Mouse (Mus musculus) midbrain, embryonic 16.5 days (tissue): ENCODE results near the gene Raf1. TPM values are rescaled to one million over a fixed set of nuclear protein-coding genes. Genes with fewer than 3 reads are reported as not detected.
A peak's percentile ranks its signal among the peaks of the same experiment; 100 is the strongest.

Source experiments
- ATAC-seq: fragments of 200-750 bp; cut with Nextera tagmentation; 2 replicates; pipeline ENCODE4 v1.8.0; 2017; ENCODE audit warnings: moderate TSS enrichment
- H3K27ac ChIP-seq: fragments of 300-500 bp; sonication (generic); 2 replicates; pipeline ENCODE4 v1.5.1; 2014; ENCODE audit warnings: mild to moderate bottlenecking, low read length, mixed read lengths
- H3K27me3 ChIP-seq: fragments of 300-500 bp; sonication (generic); 2 replicates; pipeline ENCODE4 v1.6.1; 2014; ENCODE audit warnings: low read depth, low read length, mixed read lengths; ENCODE audit not compliant: control insufficient read depth, insufficient read depth
- H3K36me3 ChIP-seq: fragments of 300-500 bp; sonication (generic); 2 replicates; pipeline ENCODE4 v1.6.1; 2014; ENCODE audit warnings: mild to moderate bottlenecking, low read length, moderate library complexity, mixed read lengths; ENCODE audit not compliant: control insufficient read depth, insufficient read depth
- H3K4me1 ChIP-seq: fragments of 300-500 bp; sonication (generic); 2 replicates; pipeline ENCODE4 v1.6.1; 2014; ENCODE audit warnings: mild to moderate bottlenecking, low read length, mixed read lengths; ENCODE audit not compliant: control insufficient read depth, insufficient read depth
- H3K4me2 ChIP-seq: fragments of 300-500 bp; sonication (generic); 2 replicates; pipeline ENCODE4 v1.6.1; 2014; ENCODE audit warnings: mild to moderate bottlenecking, low read length, mixed read lengths
- H3K4me3 ChIP-seq: fragments of 300-500 bp; sonication (generic); 2 replicates; pipeline ENCODE4 v1.5.1; 2014; ENCODE audit warnings: low read depth, mild to moderate bottlenecking, low read length, moderate library complexity, mixed read lengths
- H3K9ac ChIP-seq: fragments of 300-500 bp; sonication (generic); 2 replicates; pipeline ENCODE4 v1.6.1; 2014; ENCODE audit warnings: low read depth, low read length, mixed read lengths
- H3K9me3 ChIP-seq: fragments of 300-500 bp; sonication (generic); replicated peaks from 2 replicates; pipeline ENCODE4 v1.6.1; 2014; ENCODE audit warnings: mild to moderate bottlenecking, low read length, mixed read lengths; ENCODE audit not compliant: control insufficient read depth, poor library complexity, severe bottlenecking
- WGBS: fragments of 180-500 bp; shearing (Covaris S2); extraction: QIAGEN DNeasy Blood & Tissue Kit; methylation state at CpG from one replicate; pipeline ENCODE4 v1.1.7; 2014; 5-methylcytosine and 5-hydroxymethylcytosine counted together
- polyA plus RNA-seq: library from polyadenylated mRNA; unstranded; fragments of >200 nt; fragmentation: Nextera tagmentation; extraction: Ambion mirVana; gene quantifications from 2 replicates; pipeline ENCODE4 v1.2.1, GENCODE M21; 2015

Raf1 gene
- polyA plus RNA-seq, 1 experiment from 2014 or later, result 127 TPM

DNA sequence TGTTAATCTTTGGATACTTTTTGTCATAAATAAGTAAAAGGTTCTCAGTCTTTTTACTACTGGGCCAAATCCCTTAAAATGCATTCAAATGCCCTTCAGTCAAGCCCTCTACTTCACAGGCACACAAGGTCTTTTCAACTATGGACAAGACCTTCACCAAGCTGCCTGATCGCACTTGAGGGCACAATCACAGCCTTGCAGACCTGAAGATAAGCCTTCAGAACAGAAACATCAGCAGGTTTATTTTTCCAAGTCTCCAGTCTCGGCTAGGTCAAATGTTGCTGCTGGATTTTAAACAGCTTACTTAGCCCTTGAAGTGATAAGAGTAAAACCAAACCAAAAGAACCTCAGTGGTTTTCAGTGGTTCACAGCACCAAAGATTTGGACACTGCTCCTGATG, 2.1 kb downstream of the Raf1 start:
- Histone ChIP-seq H3K4me1 (peaks cover 20% of the 10 kb centered on the region), H3K27me3 (no peaks in the 10 kb centered on the region), H3K36me3 (no peaks in the 10 kb centered on the region), H3K4me2 (peak overlapping the region; percentile 92), H3K4me3 (peak overlapping the region; percentile 88), H3K9ac (peak overlapping the region; percentile 98), H3K27ac (peak overlapping the region; percentile 99), H3K9me3 (no peaks in the 10 kb centered on the region)
- WGBS, result 14% methylated on average over 2 of the region's 2 CpGs
- ATAC-seq, result no peak

DNA sequence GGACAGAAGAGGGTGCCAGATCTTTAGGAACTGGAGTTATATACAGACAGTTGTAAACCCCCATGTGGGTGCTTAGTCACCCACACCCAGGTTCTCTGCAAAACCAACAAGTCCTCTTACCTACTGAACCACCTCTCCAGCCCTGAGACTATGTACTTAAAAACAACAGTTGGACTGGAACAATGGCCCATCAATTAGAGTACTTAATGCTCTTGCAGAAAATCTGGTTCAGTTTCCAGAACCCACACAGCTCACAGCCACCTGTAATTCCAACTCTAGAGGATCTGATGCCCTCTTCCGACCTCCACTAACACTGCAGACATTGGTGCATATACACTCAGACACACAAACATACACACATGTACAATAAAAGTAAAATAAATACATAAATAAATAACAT, 3.7 kb downstream of the Raf1 start:
- 95% methylated on average over 1 of the region's 1 CpGs for WGBS
- Histone ChIP-seq H3K27me3 (no peaks in the 10 kb centered on the region), H3K36me3 (no peaks in the 10 kb centered on the region), H3K4me2 (no peak overlapping the region), H3K4me1 (peaks cover 23% of the 10 kb centered on the region), H3K9me3 (no peaks in the 10 kb centered on the region), H3K4me3 (no peak overlapping the region), H3K9ac (no peak overlapping the region), H3K27ac (no peak overlapping the region)
- ATAC-seq, result no peak

DNA sequence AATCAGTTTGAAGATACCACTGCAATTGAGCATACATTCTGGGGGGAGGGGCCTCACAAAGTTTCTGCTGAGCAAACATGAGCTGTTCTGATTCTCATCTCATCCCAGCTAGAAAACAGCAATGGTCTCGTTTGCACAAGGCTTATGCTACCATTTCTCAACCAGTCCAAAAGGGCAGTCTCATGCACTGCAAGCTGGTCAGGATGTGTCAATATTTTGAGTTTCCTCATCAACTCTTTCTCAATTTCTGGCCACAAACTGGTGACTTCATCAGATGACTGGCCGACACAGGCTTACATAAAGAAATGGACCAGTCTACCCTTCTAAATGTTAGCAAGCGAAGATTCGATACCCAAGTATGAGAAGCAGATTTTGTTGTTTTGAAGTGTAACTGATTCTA, 9.8 kb downstream of the Raf1 start:
- Histone ChIP-seq H3K27me3 (no peaks in the 10 kb centered on the region), H3K36me3 (no peaks in the 10 kb centered on the region), H3K9ac (no peak overlapping the region), H3K9me3 (no peaks in the 10 kb centered on the region), H3K4me1 (peaks cover 6% of the 10 kb centered on the region; the same call in 1 of the 2 replicates), H3K4me3 (no peak overlapping the region), H3K4me2 (no peak overlapping the region), H3K27ac (no peak overlapping the region)
- no peak for ATAC-seq
- 86% methylated on average over 4 of the region's 4 CpGs for WGBS

DNA sequence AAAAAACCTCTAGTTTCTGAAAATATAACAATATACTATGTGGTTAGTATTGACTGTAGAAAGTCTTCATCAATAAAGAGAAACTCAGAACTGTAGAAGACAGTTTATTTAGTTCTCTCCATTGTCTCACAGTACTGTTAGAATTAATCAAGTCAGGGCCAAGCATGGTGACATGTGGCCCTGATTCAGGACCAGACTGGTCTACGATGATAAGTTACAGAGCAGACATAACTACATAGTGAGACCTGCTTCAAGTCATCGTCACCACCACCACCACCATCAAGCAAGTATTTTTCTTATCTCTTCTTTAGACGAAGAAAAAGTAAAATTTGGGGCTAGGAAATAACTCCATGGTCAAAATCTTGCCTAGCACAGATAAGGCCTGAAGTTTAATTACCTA, 12.2 kb downstream of the Raf1 start:
- Histone ChIP-seq H3K4me1 (peaks cover 13% of the 10 kb centered on the region), H3K4me2 (no peak overlapping the region), H3K36me3 (no peaks in the 10 kb centered on the region), H3K4me3 (no peak overlapping the region), H3K27ac (no peak overlapping the region), H3K9ac (no peak overlapping the region), H3K9me3 (no peaks in the 10 kb centered on the region), H3K27me3 (no peaks in the 10 kb centered on the region)
- ATAC-seq, result no peak
- WGBS, result 99% methylated on average over 3 of the region's 3 CpGs

DNA sequence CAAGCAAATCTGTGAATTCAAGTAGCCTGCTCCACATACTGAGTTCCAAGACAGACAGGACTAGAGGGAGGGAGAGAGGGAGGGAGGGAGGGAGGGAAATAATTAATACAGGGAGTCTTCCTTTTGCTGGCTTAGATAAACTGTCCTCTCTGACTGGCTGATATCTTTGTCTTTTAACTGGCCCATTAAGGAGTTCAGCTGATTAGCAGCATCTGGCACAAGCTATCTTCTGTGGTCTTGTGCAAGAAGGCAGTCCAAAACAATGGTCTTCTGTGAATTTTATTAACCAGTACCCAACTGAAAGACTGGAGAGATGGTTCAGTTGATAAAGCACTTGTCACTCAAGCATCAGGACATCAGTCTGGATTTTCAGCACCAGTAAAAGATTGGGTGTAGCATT, 17.6 kb downstream of the Raf1 start:
- H3K4me3 ChIP-seq, result no peak overlapping the region
- no peaks in the 10 kb centered on the region for H3K27me3 ChIP-seq
- H3K36me3 ChIP-seq, result no peaks in the 10 kb centered on the region
- no peaks in the 10 kb centered on the region for H3K9me3 ChIP-seq
- ATAC-seq, result no peak
- H3K9ac ChIP-seq, result no peak overlapping the region
- no peak overlapping the region for H3K4me2 ChIP-seq
- no peak overlapping the region for H3K27ac ChIP-seq
- H3K4me1 ChIP-seq, result peaks cover 14% of the 10 kb centered on the region

DNA sequence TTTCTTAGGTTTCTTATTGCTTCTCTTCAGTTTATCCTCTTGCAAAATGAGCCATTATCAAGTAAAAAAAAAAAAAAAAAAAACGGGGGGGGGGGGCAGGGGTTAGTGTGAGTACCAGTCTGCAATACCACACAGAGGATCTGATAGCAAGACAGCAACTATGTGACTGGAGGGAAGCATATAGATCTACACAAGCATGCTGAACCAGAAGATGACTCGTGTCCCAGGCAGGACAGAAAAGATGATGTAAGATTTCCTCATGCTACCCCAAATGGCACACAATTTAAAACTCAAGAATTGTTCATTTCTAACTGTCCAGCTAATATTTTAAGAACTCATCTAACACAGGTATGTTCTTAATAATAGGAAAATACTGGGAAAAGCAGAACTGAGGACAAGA, 22.5 kb downstream of the Raf1 start:
- no peak overlapping the region for H3K4me3 ChIP-seq
- ATAC-seq, result no peak
- 40% methylated on average over 2 of the region's 2 CpGs for WGBS

DNA sequence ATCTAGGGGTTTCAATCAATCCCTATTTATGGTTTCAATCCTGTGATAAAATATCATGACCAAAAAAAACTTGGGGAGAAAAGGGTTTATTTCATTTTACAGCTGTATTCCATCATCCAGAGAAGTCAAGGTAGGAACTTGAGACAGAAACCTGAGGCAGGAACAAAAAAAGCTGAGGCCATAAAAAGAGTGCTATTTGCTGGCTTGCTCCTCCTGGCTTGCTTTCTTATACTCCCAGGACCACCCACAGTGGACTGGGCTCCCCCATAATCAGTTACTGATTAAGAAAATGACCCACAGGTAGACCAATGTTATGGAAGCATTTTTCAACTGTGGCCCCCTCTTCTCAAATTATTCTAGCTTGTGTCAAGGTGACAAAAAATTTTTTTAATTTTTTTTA, 24.7 kb downstream of the Raf1 start:
- no peak for ATAC-seq
- Histone ChIP-seq H3K4me3 (no peak overlapping the region), H3K9me3 (no peaks in the 10 kb centered on the region), H3K9ac (no peak overlapping the region), H3K36me3 (no peaks in the 10 kb centered on the region), H3K27me3 (no peaks in the 10 kb centered on the region), H3K4me1 (peaks cover 21% of the 10 kb centered on the region), H3K4me2 (no peak overlapping the region), H3K27ac (no peak overlapping the region)

More for the DNA sequence above, 22.5 kb downstream of the Raf1 start:
- Histone ChIP-seq H3K9me3 (no peaks in the 10 kb centered on the region), H3K36me3 (no peaks in the 10 kb centered on the region), H3K27me3 (no peaks in the 10 kb centered on the region), H3K4me1 (peaks cover 22% of the 10 kb centered on the region), H3K9ac (no peak overlapping the region), H3K4me2 (no peak overlapping the region), H3K27ac (no peak overlapping the region)

DNA sequence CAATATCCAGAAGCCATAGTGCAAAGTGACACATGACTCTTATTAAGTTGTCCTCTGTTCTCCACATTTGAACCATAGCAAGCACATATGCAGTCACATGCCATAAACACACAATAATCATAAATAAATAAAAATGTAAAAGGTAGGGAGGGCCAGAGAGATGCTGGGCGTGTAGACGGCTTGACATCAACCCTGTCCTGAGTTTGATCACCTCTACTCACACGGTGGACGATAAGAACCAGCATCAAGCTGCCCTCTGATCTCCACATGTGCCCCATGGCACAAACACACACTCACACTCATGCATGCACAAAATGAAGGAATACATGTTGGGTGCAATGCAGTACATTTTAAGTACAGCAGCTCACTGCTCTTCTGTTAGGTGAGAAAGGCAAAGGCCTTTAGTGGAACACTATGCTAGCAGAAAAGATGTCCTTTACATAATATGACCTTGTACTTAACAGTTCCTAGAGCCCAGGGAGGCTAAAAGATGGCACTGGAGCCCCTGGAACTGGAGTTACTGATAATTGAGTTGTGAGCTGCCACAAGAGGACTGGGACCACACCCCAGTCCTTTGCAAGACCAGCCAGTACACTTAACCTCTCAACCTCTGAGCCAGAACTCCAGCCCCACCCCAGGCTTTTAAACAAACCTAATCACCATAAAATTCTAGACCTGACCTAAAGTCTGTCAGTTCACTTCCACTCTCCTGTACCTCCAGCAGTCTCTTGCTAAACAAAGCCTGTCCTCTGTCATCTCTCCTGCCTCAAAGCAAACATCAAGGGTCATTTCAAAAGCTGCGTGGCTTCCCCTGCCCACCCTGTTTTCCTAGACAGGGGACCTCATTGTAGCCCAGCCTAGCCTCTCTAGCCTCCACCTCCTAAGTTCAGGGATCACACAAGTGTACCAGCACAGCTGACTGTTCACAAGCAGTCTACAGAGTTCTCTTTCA, 25.7 kb downstream of the Raf1 start:
- Histone ChIP-seq H3K9ac (no peak overlapping the region), H3K36me3 (no peaks in the 10 kb centered on the region), H3K4me2 (no peak overlapping the region), H3K27me3 (no peaks in the 10 kb centered on the region), H3K4me1 (peaks cover 21% of the 10 kb centered on the region), H3K4me3 (no peak overlapping the region), H3K27ac (no peak overlapping the region), H3K9me3 (no peaks in the 10 kb centered on the region)
- 56% methylated on average over 5 of the region's 5 CpGs for WGBS
- peak; percentile 34; the same call in 1 of the 2 replicates for ATAC-seq

DNA sequence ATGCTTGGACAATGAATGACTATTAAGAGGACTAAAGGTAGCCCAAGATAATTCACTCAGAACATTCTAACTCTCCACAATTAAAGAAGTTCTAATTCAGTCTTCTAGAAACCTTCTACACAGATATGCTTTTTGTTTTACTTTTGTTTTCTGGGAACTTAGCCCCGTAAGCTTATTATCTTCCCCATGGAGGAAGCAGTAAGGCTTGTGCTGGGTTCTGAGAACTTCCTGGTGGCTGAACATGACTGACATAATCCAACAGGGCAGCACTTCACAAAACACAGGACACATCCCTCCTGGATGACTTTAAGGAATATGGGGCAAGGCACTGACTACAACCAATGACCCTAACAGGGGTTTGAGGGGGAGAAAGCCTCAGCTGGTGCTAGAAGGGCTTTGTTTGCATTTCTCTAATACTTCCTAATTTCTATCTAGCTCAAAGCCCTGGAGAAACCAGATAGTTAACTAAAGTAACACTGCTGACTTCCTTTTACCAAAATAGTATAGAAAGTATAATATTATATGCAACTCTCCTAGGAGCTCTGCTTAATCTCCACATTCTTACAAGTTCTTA, 26.6 kb downstream of the Raf1 start:
- no peaks in the 10 kb centered on the region for H3K36me3 ChIP-seq
- no peaks in the 10 kb centered on the region for H3K9me3 ChIP-seq
- WGBS, result 61% methylated on average over 1 of the region's 1 CpGs
- H3K27me3 ChIP-seq, result no peaks in the 10 kb centered on the region
- H3K27ac ChIP-seq, result no peak overlapping the region
- H3K4me1 ChIP-seq, result peaks cover 21% of the 10 kb centered on the region
- no peak overlapping the region for H3K4me2 ChIP-seq
- H3K4me3 ChIP-seq, result no peak overlapping the region
- ATAC-seq, result no peak
- no peak overlapping the region for H3K9ac ChIP-seq
